Mouse (Mus musculus): Measurements from ENCODE around the gene Vsig10l. TPM values are rescaled to one million over a fixed set of nuclear protein-coding genes. Genes with fewer than 3 reads are reported as not detected.

Vsig10l gene
- polyA plus RNA-seq, 1 experiment from 2014 or later = 13.6 TPM

DNA sequence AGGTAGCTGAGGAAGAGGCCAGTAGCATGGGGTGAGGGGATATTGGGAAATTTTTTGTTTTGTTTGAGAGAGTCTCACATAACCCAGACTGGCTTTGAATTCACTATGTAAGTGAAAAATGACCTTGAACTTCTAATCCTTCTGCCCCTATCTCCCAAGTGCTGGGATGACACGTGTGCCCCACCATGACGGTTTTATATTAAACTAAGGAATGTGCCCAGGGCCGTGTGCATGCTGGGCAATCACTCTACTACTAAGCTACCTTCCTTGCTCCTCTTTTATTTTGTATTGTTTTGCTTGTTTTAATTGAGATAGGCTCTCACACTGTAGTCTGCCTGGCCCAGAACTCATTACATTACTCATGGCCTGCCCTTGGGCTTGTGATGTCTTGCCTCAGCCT is 21.9 kb upstream of the Vsig10l start:
- Histone ChIP-seq H3K36me3 (no peaks in the 10 kb centered on the region), H3K4me1 (peaks cover 19% of the 10 kb centered on the region), H3K4me3 (replicated peaks) (no peak overlapping the region), H3K9ac (no peak overlapping the region), H3K9me3 (replicated peaks) (no peaks in the 10 kb centered on the region), H3K27me3 (no peaks in the 10 kb centered on the region), H3K27ac (replicated peaks) (no peak overlapping the region), H3K4me2 (replicated peaks) (no peak overlapping the region)
- ATAC-seq (ENCODE audit: insufficient number of reproducible peaks, low FRiP score, low TSS enrichment, low read depth) = no peak
- 79% methylated on average over 3 of the region's 3 CpGs for WGBS

DNA sequence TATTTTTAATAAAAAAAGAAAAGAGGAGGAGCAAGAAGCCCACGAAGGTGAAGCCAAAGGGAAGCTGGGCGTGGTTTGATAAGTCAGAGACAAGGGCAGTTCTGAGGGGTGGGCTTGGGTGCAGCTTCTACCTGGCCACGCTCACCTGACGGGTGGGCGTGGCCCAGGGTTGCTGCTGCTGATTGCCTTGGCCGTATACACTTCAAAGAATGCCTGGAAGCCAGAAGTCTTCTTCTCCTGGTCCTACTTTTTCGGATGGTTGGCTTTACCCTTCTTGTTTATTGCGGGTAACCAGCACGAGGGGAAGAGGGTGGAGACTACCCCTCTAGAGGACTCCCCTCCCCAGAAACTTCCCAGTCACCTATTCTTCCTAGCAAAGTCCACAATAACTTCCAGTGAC is 20.3 kb upstream of the Vsig10l start:
- Histone ChIP-seq H3K36me3 (no peaks in the 10 kb centered on the region), H3K27ac (replicated peaks) (peak overlapping the region; percentile 95), H3K27me3 (no peaks in the 10 kb centered on the region), H3K9me3 (replicated peaks) (no peaks in the 10 kb centered on the region), H3K9ac (peak overlapping the region; percentile 42), H3K4me2 (replicated peaks) (peak overlapping the region; percentile 88), H3K4me1 (peaks cover 19% of the 10 kb centered on the region), H3K4me3 (replicated peaks) (peak overlapping the region; percentile 56)
- no peak for ATAC-seq (ENCODE audit: insufficient number of reproducible peaks, low FRiP score, low TSS enrichment, low read depth)
- 10% methylated on average over 9 of the region's 9 CpGs for WGBS

DNA sequence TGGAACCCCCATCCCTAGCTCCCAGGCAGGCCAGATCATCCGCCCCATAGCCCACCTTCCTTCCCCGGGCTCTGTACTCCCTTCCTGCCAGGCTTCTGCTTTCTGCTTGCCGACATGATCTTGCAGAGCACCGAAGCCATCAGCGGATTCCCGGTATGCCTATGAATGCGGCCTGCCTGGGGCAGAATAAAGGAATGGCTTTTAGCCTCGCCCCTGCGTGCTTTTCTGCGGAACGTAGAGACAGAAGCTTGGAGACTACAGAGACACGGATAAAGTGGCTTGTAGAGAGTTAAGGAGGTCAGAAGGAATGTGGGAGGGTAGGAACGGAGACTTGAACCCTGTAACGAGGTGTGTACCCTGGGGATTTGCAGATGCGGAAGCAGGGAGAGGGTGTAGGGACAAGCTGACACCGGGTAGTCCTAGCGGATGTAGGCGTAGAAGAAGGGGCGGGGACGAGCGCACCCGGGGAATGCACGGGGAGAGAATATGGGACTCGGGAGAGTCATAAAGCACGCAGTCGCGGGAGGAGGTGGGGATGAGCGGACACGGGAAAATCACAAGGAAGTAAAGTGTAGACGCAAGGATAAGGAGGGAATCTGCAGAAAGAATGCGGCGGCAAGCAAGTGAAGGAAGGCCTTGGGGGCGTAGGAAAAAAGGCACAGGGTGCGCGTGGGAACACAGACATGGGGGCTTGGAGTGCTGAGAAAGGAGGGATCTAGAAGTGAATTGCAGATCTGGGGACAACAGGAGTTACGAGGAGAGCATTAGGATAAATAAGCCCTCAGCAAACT is 19.6 kb upstream of the Vsig10l start:
- Histone ChIP-seq H3K4me1 (peaks cover 19% of the 10 kb centered on the region), H3K9me3 (replicated peaks) (no peaks in the 10 kb centered on the region), H3K27me3 (no peaks in the 10 kb centered on the region), H3K4me2 (replicated peaks) (peak overlapping the region; percentile 88), H3K27ac (replicated peaks) (peak overlapping the region; percentile 95), H3K4me3 (replicated peaks) (peak overlapping the region; percentile 56), H3K36me3 (no peaks in the 10 kb centered on the region), H3K9ac (peak overlapping the region; percentile 42)
- ATAC-seq (ENCODE audit: insufficient number of reproducible peaks, low FRiP score, low TSS enrichment, low read depth) = peak; percentile 88
- WGBS = 2% methylated on average over 36 of the region's 36 CpGs

DNA sequence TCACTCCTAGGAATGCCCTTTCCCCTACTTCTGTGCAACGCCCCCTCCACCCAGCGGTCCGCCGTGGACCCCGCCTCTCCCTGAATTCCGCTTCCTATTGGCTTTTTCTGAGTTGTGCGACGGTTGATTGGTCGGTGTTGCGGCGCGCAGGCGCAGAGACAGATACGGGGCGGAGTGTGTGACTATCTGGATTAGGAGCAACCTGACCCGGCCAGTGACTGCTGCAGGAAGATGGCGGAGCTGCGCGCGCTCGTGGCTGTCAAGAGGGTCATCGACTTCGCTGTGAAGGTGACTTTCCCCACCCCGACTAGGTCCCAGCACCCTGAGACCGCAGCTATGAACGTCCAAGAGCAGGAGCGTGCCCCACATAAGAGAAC is 19.0 kb upstream of the Vsig10l start, which contains the start of the genes Etfb and Gm45233:
Gene Etfb, plus strand, starts transcription at position 167 of the 377 bp plus-strand sequence.
Gene Gm45233, plus strand, starts transcription at position 212 of the 377 bp plus-strand sequence.
- Histone ChIP-seq H3K27me3 (no peaks in the 10 kb centered on the region), H3K4me2 (replicated peaks) (peak within 1 kb of the TSS; percentile 88), H3K9ac (peak within 1 kb of the TSS; percentile 42), H3K9me3 (replicated peaks) (no peaks in the 10 kb centered on the region), H3K36me3 (no peaks in the 10 kb centered on the region), H3K27ac (replicated peaks) (peak within 1 kb of the TSS; percentile 95), H3K4me3 (replicated peaks) (peak within 1 kb of the TSS; percentile 56), H3K4me1 (peaks cover 19% of the 10 kb centered on the region)
- peak; percentile 97 for ATAC-seq (ENCODE audit: insufficient number of reproducible peaks, low FRiP score, low TSS enrichment, low read depth)
- WGBS = under 1% methylated on average over 27 of the region's 27 CpGs

DNA sequence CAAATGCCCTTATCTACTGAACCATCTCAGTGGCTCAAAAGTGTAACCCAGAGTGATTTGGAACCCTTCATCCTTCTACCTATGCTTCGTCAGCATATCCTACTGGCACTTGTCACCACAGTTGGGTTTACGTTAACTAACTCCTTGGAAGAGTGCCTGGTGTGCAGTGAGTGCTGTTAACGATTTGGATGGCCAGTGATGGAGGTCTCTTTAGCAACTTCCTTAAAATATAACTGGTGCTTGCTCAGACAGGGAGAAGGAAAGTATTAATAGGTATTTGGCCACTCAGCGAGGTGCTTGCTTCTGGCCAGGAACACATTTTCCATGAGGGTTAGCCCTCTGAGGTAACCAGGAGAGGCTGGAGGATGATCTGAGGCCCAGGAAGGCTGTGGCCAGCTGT is 15.2 kb upstream of the Vsig10l start:
- WGBS = 91% methylated on average over 4 of the region's 4 CpGs
- Histone ChIP-seq H3K4me3 (replicated peaks) (no peak overlapping the region), H3K27ac (replicated peaks) (no peak overlapping the region)

DNA sequence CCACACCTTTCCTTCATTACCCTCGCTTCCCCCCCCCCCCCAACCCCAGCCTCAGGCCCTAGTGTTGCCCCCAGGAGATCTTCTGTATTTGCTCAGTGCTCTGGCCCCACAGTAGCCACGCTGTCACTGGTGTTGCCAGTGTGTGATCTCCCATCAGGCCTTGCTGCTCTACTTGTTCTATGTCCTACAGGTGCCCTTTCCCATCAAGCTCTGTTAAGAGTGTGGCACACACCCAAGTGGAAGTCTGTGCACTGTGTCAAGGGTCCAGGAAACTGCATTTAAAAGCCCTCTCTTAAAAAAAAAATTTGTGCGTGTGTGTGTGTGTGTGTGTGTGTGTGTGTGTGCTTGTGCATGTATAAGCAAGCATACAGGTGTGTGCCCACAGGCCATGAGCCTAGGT is 14.7 kb upstream of the Vsig10l start:
- Histone ChIP-seq H3K27ac (replicated peaks) (no peak overlapping the region), H3K4me2 (replicated peaks) (no peak overlapping the region), H3K4me3 (replicated peaks) (no peak overlapping the region), H3K36me3 (peaks cover 16% of the 10 kb centered on the region; the same call in 1 of the 2 replicates), H3K4me1 (peaks cover 10% of the 10 kb centered on the region), H3K9me3 (replicated peaks) (no peaks in the 10 kb centered on the region), H3K27me3 (no peaks in the 10 kb centered on the region), H3K9ac (no peak overlapping the region)
- ATAC-seq (ENCODE audit: insufficient number of reproducible peaks, low FRiP score, low TSS enrichment, low read depth) = no peak
- WGBS = 90% methylated on average over 2 of the region's 3 CpGs

More for the DNA sequence above, 15.2 kb upstream of the Vsig10l start:
- Histone ChIP-seq H3K9ac (no peak overlapping the region), H3K4me2 (replicated peaks) (no peak overlapping the region), H3K4me1 (peaks cover 14% of the 10 kb centered on the region), H3K9me3 (replicated peaks) (no peaks in the 10 kb centered on the region), H3K27me3 (no peaks in the 10 kb centered on the region), H3K36me3 (peaks cover 12% of the 10 kb centered on the region; the same call in 1 of the 2 replicates)
- ATAC-seq (ENCODE audit: insufficient number of reproducible peaks, low FRiP score, low TSS enrichment, low read depth) = no peak

DNA sequence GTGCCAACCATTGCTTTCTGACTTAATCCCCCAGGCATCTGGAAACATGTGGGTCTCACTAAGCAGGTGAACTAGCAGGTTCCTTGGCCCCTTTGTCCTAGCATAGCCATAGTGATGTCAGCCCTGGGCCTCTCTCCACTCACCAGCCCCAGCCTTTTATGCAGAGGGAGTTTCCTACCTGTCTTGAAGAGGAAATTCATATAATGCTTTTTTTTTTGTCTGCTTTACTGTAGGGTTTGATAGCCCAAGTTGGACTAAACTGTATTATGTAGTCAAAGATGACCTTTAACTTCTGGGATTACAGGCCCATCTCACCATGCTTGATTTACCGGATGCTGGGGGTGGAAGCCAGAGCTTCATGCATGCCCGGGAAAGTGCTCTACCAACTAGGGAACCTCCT is 13.1 kb upstream of the Vsig10l start:
- Histone ChIP-seq H3K36me3 (peaks cover 31% of the 10 kb centered on the region), H3K4me2 (replicated peaks) (no peak overlapping the region), H3K9ac (no peak overlapping the region), H3K4me1 (peaks cover 4% of the 10 kb centered on the region), H3K4me3 (replicated peaks) (no peak overlapping the region), H3K9me3 (replicated peaks) (no peaks in the 10 kb centered on the region), H3K27me3 (no peaks in the 10 kb centered on the region), H3K27ac (replicated peaks) (no peak overlapping the region)
- 89% methylated on average over 2 of the region's 2 CpGs for WGBS
- ATAC-seq (ENCODE audit: insufficient number of reproducible peaks, low FRiP score, low TSS enrichment, low read depth) = no peak

DNA sequence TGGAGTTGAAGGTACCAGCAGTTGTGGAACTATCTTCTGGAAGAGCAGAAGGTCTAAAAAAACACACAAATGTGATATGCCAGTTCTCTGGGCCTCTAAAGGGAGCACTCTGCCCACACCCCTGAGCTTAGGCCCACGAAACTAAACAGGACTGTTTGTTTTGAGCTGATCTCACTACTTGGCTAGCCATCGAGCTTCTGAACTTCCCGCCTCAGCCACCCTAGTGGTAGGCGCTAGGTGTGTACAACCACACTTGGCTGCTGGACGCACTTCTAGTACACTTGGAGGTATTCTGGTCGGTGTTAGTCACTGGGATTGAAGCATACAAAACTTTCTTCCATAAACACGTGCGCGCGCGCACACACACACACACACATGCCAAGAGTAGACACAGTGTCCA is 11.2 kb upstream of the Vsig10l start:
- no peak overlapping the region for H3K4me3 ChIP-seq (replicated peaks)
- no peaks in the 10 kb centered on the region for H3K9me3 ChIP-seq (replicated peaks)
- no peak overlapping the region for H3K27ac ChIP-seq (replicated peaks)
- no peak for ATAC-seq (ENCODE audit: insufficient number of reproducible peaks, low FRiP score, low TSS enrichment, low read depth)
- H3K36me3 ChIP-seq = peaks cover 50% of the 10 kb centered on the region
- no peak overlapping the region for H3K4me2 ChIP-seq (replicated peaks)
- WGBS = 96% methylated on average over 11 of the region's 11 CpGs
- H3K9ac ChIP-seq = no peak overlapping the region
- H3K4me1 ChIP-seq = no peaks in the 10 kb centered on the region
- no peaks in the 10 kb centered on the region for H3K27me3 ChIP-seq

DNA sequence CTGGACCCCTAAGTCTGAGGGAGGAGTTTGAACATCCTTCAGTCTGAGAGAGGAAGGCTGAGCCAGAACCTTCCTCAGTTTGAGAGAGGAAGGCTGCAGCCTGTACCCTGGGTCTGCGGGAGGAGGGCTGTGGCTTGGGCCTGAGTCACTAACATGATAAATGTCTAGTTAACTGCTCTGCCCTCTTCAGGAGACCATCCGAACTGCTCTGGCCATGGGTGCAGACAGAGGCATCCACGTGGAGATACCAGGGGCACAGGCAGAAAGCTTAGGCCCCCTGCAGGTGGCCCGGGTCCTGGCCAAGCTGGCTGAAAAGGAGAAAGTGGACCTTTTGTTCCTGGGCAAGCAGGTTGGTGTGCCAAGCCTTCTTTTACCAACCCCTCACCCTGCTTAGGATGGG is 10.3 kb upstream of the Vsig10l start:
- Histone ChIP-seq H3K36me3 (peaks cover 58% of the 10 kb centered on the region), H3K4me1 (no peaks in the 10 kb centered on the region), H3K4me2 (replicated peaks) (no peak overlapping the region), H3K9ac (no peak overlapping the region), H3K27ac (replicated peaks) (no peak overlapping the region), H3K9me3 (replicated peaks) (no peaks in the 10 kb centered on the region), H3K4me3 (replicated peaks) (no peak overlapping the region), H3K27me3 (no peaks in the 10 kb centered on the region)
- no peak for ATAC-seq (ENCODE audit: insufficient number of reproducible peaks, low FRiP score, low TSS enrichment, low read depth)
- 46% methylated on average over 4 of the region's 4 CpGs for WGBS

DNA sequence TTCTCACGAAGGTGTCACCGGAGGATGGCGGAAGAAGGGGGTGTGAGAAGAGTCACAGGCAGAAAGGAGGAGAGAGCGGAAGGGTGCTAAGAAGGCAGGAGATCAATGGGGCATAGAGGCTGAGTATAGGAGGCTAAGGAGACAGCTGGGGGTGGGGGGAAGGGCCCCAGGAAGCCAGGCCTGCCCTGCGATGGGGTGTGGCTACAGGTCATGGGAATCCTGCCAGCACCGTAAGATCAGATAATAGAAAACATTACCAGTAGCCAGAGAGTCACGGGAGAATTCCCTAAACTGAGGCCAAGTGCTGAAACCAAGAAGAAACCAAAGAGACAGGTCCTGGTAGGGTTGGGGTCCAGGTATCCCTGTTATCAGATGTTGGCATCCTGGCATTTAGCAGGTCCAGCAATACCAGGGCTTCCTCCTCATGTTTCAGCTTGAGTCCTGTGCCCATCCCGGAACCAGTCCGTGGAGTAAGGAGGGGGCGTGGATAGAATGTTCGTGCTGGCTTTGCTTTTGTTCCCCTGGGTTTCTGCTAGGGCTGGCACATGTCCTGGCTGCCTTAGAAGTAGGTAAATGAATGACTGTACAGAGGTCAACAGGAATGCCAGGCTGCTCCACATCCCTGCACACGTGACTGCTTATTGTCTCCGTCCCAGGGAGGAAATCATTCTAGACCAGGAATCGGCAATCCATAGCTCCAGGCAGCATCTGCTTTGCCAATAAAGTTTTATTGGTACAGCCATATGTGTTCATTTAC is 9.2 kb upstream of the Vsig10l start:
- Histone ChIP-seq H3K27me3 (no peaks in the 10 kb centered on the region), H3K27ac (replicated peaks) (no peak overlapping the region), H3K9me3 (replicated peaks) (no peaks in the 10 kb centered on the region), H3K4me2 (replicated peaks) (no peak overlapping the region), H3K4me3 (replicated peaks) (no peak overlapping the region), H3K4me1 (no peaks in the 10 kb centered on the region), H3K9ac (no peak overlapping the region), H3K36me3 (peaks cover 60% of the 10 kb centered on the region)
- WGBS = 75% methylated on average over 14 of the region's 14 CpGs
- ATAC-seq (ENCODE audit: insufficient number of reproducible peaks, low FRiP score, low TSS enrichment, low read depth) = no peak

DNA sequence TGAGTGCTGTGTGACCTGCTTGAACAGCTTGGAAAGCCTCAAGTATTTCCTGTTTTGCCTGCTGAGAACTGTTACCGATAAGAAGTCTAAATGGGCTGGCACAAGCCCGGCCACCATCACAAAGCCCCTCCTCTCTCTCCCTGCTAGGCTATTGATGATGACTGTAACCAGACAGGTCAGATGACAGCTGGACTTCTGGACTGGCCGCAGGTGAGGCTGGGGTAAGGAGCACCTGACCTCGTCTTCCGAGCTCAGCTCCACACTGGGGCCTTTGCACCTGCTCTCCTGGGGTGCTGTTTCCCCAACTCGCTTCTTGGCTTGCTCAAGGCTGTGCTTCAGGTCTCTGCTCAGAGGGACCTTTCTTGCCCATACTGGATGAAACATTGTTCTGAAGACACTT is 8.6 kb upstream of the Vsig10l start:
- no peaks in the 10 kb centered on the region for H3K4me1 ChIP-seq
- H3K4me3 ChIP-seq (replicated peaks) = no peak overlapping the region
- no peak overlapping the region for H3K9ac ChIP-seq
- no peaks in the 10 kb centered on the region for H3K9me3 ChIP-seq (replicated peaks)
- no peak for ATAC-seq (ENCODE audit: insufficient number of reproducible peaks, low FRiP score, low TSS enrichment, low read depth)
- H3K27ac ChIP-seq (replicated peaks) = no peak overlapping the region
- H3K36me3 ChIP-seq = peaks cover 60% of the 10 kb centered on the region
- no peak overlapping the region for H3K4me2 ChIP-seq (replicated peaks)
- H3K27me3 ChIP-seq = no peaks in the 10 kb centered on the region
- WGBS = 86% methylated on average over 6 of the region's 6 CpGs
